Mouse (Mus musculus): ENCODE results near the gene Lpp. TPM values are rescaled to one million over a fixed set of nuclear protein-coding genes. Genes with fewer than 3 reads are reported as not detected.

The Lpp gene
- total and polyA plus RNA-seq, 3 experiments, result 0.64 to 1.2 (median 0.68) TPM

DNA sequence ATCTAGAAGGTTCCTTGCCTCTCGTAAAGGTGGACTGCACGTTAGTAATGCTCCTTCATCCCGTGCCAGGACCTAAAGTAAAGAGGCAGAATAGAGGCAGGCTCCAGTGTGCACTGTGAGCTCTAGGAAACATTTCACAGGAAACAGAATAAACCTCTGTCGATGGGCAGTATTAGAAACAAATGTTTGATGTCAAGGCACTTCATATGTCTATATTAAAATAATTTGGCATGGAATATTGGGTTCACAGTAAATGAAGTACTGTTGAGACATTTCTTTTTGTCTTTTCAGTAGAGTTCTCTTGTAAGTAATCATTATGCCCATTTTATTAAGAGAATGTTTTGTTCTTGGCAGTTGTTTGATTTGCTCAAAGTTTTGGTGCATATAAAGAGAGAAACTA is 398.7 kb downstream of the Lpp start:
- H3K9me3 ChIP-seq (replicated peaks; ENCODE audit: low read length), result no peaks in the 10 kb centered on the region
- no peaks in the 10 kb centered on the region for H3K27me3 ChIP-seq (replicated peaks)
- no peaks in the 10 kb centered on the region for H3K79me2 ChIP-seq (replicated peaks; ENCODE audit: control insufficient read depth, extremely low read depth, insufficient read depth, poor library complexity, severe bottlenecking)
- DNase-seq (ENCODE audit: extremely low read depth), result no peak
- no peaks in the 10 kb centered on the region for H3K36me3 ChIP-seq (replicated peaks in 1 of 2; ENCODE audit: control insufficient read depth in 1 of 2, insufficient read depth in 1 of 2, low read length in 1 of 2)
- in situ Hi-C loops (cut with MboI; ENCODE audit: low pct_ligation_motif_present, low pct_unique_long_range_greater_than_20kb, low sequenced_read_pairs), result no loop called here
- no peak overlapping the region for H3K4me3 ChIP-seq (replicated peaks in 1 of 3; ENCODE audit: low read depth in 2 of 3, low read length in 2 of 3, poor library complexity in 1 of 3)
- no peak overlapping the region for H3K27ac ChIP-seq (ENCODE audit: insufficient read depth, low read depth)
- H3K4me2 ChIP-seq (ENCODE audit: insufficient read depth, low read depth, poor library complexity, severe bottlenecking), result no peak overlapping the region
- TF ChIP-seq NRF1 (IDR thresholded peaks at IDR 0.05; ENCODE audit: low read depth, low read length) (no peak), GABPA (IDR thresholded peaks at IDR 0.05; ENCODE audit: insufficient replicate concordance, low read depth, low read length) (no peak), SIN3A (IDR thresholded peaks at IDR 0.05; ENCODE audit: low read length) (no peak), TCF12 (IDR thresholded peaks at IDR 0.05; ENCODE audit: low read depth, low read length) (no peak), E2F4 (IDR thresholded peaks at IDR 0.05; ENCODE audit: insufficient replicate concordance, low read depth, low read length) (no peak), HCFC1 (IDR thresholded peaks at IDR 0.05; ENCODE audit: low read depth, low read length) (no peak), ELF1 (IDR thresholded peaks at IDR 0.05; ENCODE audit: low read depth, low read length) (no peak), IRF4 (IDR thresholded peaks at IDR 0.05; ENCODE audit: low read depth, low read length) (no peak), MAFK (IDR thresholded peaks at IDR 0.05; ENCODE audit: insufficient replicate concordance, low read length) (no peak), TBP (conservative IDR thresholded peaks at IDR 0.05; ENCODE audit: low read depth, low read length) (no peak), NELFE (IDR thresholded peaks at IDR 0.05; ENCODE audit: low read depth, low read length) (no peak), BHLHE40 (IDR thresholded peaks at IDR 0.05; ENCODE audit: low read depth, low read length) (no peak), JUND (conservative IDR thresholded peaks at IDR 0.05; ENCODE audit: low read depth, low read length) (no peak), RCOR1 (conservative IDR thresholded peaks at IDR 0.05; ENCODE audit: low read depth, low read length) (no peak), ZKSCAN1 (IDR thresholded peaks at IDR 0.05; ENCODE audit: borderline replicate concordance, low read depth, low read length) (no peak), POLR2A (IDR thresholded peaks at IDR 0.05; ENCODE audit: low read depth, low read length) (no peak), ZC3H11A (IDR thresholded peaks at IDR 0.05; ENCODE audit: low read depth, low read length) (no peak)
- H3K9ac ChIP-seq (ENCODE audit: insufficient read depth, low read depth), result no peak overlapping the region
- H3K4me1 ChIP-seq (ENCODE audit: control insufficient read depth in 1 of 2, insufficient read depth in 2 of 2), result no peaks in the 10 kb centered on the region
- dilution Hi-C loops (cut with MboI; ENCODE audit: extremely low pct_ligation_motif_present, extremely low pct_unique_long_range_greater_than_20kb, low sequenced_read_pairs), result no loop called here

DNA sequence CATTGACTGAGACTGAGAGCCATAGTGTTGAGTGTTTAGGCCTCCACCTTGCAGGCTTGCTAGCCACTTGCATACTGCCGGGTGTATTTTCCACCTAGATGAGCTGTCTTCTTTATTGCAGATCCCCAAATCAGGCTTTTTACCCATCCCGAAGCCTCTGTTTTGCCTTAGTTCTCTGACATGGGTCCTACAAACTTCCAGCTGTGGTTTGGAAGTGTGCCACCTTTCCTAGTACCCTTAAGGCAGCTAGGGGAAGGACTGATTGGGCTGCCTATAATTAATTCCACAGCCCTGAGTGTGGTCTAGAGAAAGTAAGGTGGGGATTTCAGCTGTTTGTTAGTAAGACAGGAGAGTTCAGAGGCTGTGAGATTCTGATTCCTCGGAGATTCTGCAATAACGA is 399.5 kb downstream of the Lpp start:
- no peak for TF ChIP-seq CHD1 (IDR thresholded peaks at IDR 0.05; ENCODE audit: low read depth, low read length)
- TF ChIP-seq POLR2A (IDR thresholded peaks at IDR 0.05; ENCODE audit: low read depth, low read length), result no peak
- no peak for TF ChIP-seq ELF1 (IDR thresholded peaks at IDR 0.05; ENCODE audit: low read depth, low read length)
- no peak for TF ChIP-seq ZC3H11A (IDR thresholded peaks at IDR 0.05; ENCODE audit: low read depth, low read length)
- TF ChIP-seq ZKSCAN1 (IDR thresholded peaks at IDR 0.05; ENCODE audit: borderline replicate concordance, low read depth, low read length), result no peak
- TF ChIP-seq USF1 (IDR thresholded peaks at IDR 0.05; ENCODE audit: low read depth, low read length), result no peak
- no peak for TF ChIP-seq ZMIZ1 (IDR thresholded peaks at IDR 0.05; ENCODE audit: low read depth, low read length)
- no peak for TF ChIP-seq MAZ (IDR thresholded peaks at IDR 0.05; ENCODE audit: low read depth, low read length)
- no peak for TF ChIP-seq HCFC1 (IDR thresholded peaks at IDR 0.05; ENCODE audit: low read depth, low read length)
- TF ChIP-seq EP300 (IDR thresholded peaks at IDR 0.05; ENCODE audit: low read length), result no peak
- TF ChIP-seq BHLHE40 (IDR thresholded peaks at IDR 0.05; ENCODE audit: low read depth, low read length), result no peak
- no peak for TF ChIP-seq ETS1 (conservative IDR thresholded peaks at IDR 0.05; ENCODE audit: low read depth, low read length)
- Histone ChIP-seq H3K36me3 (replicated peaks in 1 of 2; ENCODE audit: control insufficient read depth in 1 of 2, insufficient read depth in 1 of 2, low read length in 1 of 2) (no peaks in the 10 kb centered on the region), H3K9ac (ENCODE audit: insufficient read depth, low read depth) (no peak overlapping the region), H3K4me2 (ENCODE audit: insufficient read depth, low read depth, poor library complexity, severe bottlenecking) (no peak overlapping the region), H3K27ac (ENCODE audit: insufficient read depth, low read depth) (no peak overlapping the region), H3K79me2 (replicated peaks; ENCODE audit: control insufficient read depth, extremely low read depth, insufficient read depth, poor library complexity, severe bottlenecking) (no peaks in the 10 kb centered on the region), H3K9me3 (replicated peaks; ENCODE audit: low read length) (no peaks in the 10 kb centered on the region), H3K27me3 (replicated peaks) (no peaks in the 10 kb centered on the region), H3K4me1 (ENCODE audit: control insufficient read depth in 1 of 2, insufficient read depth in 2 of 2) (no peaks in the 10 kb centered on the region), H3K4me3 (replicated peaks in 1 of 3; ENCODE audit: low read depth in 2 of 3, low read length in 2 of 3, poor library complexity in 1 of 3) (no peak overlapping the region)
- no peak for DNase-seq (ENCODE audit: extremely low read depth)
- in situ Hi-C loops (cut with MboI; ENCODE audit: low pct_ligation_motif_present, low pct_unique_long_range_greater_than_20kb, low sequenced_read_pairs) (no loop called here), dilution Hi-C loops (cut with MboI; ENCODE audit: extremely low pct_ligation_motif_present, extremely low pct_unique_long_range_greater_than_20kb, low sequenced_read_pairs) (no loop called here)

Data from CH12.LX (cell line).